Mouse (Mus musculus) layer of hippocampus, postnatal 25 days (tissue): ENCODE measurements around the gene 0610010K14Rik. TPM values are rescaled to one million over a fixed set of nuclear protein-coding genes. Genes with fewer than 3 reads are reported as not detected.

Experiments used
- DNase-seq, 2 experiments: peaks; one replicate each; pipeline ENCODE4 v3.0.0; 2022; ENCODE audit warnings: mixed read lengths in 2 of 2, low spot score in 1 of 2; ENCODE audit errors: extremely low spot score in 1 of 2
- total RNA-seq, 2 experiments: library from RNA; stranded (reverse); gene quantifications; 2 replicates each; pipeline ENCODE4 v1.2.3; 2021

The 0610010K14Rik gene
- total RNA-seq, 2 experiments from 2014 or later: 50.6 to 55.6 TPM

DNA sequence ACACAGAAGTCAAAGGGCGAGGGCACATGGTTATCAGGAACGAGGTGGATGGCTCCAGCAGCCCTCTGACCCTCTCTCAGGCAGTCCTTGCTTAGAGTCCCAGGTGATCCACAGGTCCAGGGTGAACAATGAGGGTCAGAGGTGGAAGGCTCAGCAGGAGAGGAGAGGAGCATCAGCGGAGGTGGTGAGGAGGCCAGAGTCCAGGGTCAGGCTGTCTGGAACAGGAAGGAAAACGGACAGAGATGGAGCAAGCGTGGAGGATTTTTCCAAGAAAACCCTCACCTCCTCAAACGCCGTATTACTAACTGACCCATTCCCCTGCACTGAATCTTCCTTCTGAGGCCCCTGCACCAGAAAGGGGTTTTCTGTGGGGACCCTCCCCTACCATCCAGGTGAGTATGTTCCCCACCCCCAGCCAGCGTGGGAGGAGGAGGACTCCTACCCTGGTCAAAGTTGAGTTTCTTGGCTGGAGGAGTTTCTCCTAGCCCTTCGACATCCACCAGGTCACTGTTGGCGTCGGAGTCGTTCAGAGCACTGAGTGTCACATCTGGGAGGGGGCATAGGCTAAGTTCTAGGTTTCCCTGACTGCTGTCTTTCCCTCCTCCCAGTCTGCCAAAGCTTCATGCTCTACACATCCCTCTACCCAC, 2.3 kb downstream of the 0610010K14Rik start:
- no peak for DNase-seq

DNA sequence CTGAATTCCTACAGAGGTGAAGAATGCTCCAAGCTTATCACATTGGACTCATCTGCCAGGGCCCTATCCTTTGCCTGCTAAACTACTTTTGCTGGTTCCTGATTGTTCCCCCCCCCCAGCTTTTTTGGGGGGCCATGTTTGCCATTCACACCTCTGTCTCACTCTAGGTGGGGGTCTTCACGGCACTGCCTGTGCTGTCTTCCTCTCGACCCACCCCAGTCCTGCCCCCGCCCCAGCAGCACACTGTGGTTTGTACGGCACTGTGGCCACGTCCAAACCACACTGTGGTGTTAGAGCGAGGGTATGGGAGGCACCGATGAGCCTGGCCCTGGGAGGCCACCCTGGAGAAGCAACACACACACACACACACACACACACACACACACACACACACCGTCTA, 3.2 kb downstream of the 0610010K14Rik start:
- no peak for DNase-seq

DNA sequence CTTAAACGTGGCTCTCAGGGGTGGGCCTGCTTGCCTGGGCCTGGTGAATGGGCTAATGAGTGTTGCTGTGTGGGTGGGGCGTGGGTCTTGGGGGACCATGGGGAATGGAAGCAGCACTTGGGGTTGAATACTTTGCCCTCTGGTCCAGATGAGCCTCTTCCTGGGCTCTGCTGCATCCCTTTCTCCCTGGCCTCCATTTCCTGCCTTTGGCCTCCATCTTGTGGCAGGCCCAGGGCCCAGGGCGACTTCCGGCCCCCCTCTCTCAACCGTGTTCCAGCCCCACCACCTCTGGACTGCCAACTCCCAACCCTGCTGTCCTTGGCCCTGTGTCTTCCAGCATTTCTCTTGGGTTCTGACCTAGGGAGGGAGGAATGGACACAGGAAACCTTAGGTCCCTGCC, 3.7 kb downstream of the 0610010K14Rik start:
- DNase-seq: no peak

DNA sequence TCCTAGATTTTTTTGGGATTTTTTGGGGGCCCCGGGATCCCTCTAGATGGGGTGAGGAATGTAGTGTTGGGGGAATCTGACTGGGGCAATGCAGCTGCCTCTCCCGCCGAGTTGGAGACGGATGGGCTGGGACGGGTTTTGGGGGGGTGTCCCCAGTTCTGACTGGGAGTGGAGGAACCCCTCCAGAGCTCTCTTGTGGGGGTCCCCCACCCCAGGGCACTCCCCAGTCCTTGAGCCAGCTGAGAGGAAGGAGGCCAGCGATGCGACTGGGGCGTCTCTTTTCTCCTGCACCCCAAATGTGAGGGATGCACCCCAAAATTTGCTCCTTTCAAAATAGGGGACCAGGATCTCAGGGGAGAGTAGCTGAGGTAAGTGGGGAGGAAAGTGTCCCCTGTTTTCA, 4.7 kb downstream of the 0610010K14Rik start:
- DNase-seq: no peak

DNA sequence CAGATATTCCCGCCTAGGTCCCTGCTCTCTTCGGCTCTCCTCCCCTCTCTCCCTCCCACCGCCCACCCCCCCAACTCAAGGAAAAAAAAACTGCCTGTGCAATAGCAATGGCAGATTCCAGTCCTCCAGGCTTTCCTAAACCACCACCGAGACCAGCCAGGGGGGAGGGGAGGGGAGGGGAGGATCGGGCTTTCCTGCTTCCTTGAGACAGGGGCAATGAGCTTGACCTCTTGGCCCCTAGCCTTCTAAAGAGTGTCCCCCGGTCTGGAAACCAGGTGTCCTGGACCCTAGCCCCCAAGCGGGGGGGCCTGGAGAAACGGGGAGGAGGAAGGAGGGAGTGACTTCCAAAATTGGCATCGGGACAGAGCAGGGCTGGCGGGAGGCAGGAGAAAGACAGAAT, 5.2 kb downstream of the 0610010K14Rik start:
- peak in 1 of 2 experiments; percentile 58 for DNase-seq

- DNase-seq: peak; percentile 68 to 89
Measured at GRCm38 (mm10) chr11:70230239-70230727, 7.4 kb downstream of the 0610010K14Rik start.

DNA sequence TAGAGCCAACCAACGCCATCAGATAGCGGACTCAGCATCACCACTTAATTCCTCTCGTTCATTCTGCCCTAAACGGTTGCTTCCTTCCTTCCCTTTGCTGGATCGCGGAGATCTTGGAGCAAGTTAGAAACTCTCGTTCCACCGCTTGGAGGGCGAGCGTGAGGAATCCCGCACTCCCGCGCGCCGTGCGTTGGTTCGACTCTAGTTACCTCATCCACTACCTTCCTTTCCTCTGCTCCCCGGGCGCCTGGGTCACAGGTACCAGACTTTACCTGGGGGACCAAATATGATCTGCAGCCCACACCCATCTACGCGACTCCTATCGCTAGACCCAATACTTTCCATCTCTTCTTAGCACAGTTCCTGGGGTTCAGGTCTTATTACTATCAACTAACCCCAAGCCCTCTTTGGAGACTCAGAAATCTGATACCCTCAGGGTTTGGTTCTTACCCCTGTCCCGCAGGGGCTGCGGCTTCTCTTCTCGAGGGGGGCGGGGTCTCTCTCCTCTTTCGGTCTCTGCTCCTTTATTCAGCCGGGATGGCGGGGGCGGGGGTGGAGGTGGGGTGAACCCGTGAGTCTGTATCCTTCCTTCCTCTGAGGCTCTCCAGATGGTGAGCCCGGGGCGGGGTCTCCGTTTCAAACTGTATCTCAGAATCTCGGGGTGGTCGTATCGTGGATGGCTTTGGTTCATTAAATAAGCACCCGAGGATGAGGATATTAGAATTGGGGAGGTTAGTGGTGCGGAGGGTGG, 8.3 kb downstream of the 0610010K14Rik start, which contains the start of gene Bcl6b:
Gene Bcl6b (minus strand): TSS at position 539 of the 751 bp plus-strand sequence.
- no peak for DNase-seq

- peak in 1 of 2 experiments; percentile 77 for DNase-seq
Measured at GRCm38 (mm10) chr11:70228828-70229227, 8.9 kb downstream of the 0610010K14Rik start.

- DNase-seq: no peak
Measured at GRCm38 (mm10) chr11:70227661-70228245, 10.0 kb downstream of the 0610010K14Rik start.

DNA sequence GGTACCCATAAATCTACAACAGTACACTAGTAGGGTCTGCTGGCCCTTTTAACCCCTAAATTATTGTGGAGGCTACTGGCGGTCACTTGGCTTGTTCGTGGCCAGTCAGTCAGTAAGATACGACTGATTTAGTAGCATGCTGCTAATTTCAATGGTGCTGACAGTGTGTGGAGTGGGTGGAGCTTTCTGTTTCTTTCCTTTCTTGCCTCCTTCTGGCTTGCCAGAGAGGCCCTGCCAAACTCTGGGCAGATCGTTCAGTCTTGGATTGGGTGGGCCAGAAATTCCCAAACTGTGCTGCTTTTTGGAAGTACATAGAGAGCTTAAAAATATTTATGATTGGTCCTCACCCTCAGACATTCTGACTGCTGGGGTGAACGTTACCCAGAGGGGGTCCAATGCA, 10.6 kb downstream of the 0610010K14Rik start:
- DNase-seq: no peak

- no peak for DNase-seq
Measured at GRCm38 (mm10) chr11:70226602-70226890, 11.2 kb downstream of the 0610010K14Rik start.

DNA sequence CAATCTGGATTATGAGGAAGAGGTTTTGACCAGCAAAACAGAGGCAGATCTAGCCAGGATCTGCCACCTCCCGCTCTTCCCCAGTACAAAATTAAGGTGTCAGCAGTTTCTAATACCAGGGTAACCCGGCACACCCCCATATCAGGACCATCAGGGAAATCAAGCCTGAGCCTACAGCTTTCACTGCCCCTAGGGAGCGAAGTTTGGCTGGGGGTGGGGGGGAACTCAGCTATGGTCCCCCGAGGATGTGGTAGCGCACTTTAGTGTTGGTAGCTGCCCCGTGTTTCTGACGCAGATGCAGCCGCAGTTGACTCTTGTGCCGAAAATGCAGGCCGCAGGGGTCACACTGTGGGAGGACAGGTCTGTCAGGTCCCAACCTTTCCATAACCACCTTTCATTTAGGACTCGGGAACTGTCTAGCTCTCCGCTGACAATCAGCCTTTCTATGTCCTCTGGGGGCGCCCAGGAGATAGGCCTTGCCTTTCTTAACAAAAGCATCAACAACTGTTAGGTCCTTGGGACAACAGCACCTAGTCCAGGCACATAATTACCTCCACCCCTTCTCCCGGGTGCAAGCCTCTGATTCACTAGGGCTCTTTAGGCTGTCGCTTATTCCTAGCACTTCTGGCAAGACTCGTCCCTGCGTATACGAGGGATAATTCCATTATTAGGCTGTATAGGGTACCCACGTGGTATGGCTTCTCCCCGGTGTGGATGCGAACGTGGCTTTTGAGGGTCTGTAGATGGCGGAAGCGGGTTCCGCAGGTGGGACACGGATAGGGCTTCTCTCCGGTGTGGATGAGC, 11.7 kb downstream of the 0610010K14Rik start:
- no peak for DNase-seq

DNA sequence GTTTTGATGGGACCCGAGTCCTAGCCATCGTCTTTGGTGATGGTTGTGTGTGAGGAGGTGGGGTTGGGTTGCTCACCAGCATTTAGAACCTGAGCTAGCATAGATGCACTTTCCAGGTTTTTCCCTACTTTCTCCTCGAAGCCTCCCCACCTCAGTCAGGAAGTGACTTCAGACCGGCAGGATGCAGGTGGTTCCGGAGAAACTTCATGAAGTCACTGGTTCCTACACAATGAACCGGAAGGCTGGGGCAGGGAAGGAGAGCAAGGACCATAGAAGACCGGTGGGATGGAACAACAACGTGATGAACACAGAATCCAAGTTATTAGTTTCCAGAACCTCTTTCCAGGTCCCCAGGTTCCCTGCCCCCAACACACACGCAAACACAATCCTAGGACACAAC, 14.0 kb downstream of the 0610010K14Rik start:
- no peak for DNase-seq

DNA sequence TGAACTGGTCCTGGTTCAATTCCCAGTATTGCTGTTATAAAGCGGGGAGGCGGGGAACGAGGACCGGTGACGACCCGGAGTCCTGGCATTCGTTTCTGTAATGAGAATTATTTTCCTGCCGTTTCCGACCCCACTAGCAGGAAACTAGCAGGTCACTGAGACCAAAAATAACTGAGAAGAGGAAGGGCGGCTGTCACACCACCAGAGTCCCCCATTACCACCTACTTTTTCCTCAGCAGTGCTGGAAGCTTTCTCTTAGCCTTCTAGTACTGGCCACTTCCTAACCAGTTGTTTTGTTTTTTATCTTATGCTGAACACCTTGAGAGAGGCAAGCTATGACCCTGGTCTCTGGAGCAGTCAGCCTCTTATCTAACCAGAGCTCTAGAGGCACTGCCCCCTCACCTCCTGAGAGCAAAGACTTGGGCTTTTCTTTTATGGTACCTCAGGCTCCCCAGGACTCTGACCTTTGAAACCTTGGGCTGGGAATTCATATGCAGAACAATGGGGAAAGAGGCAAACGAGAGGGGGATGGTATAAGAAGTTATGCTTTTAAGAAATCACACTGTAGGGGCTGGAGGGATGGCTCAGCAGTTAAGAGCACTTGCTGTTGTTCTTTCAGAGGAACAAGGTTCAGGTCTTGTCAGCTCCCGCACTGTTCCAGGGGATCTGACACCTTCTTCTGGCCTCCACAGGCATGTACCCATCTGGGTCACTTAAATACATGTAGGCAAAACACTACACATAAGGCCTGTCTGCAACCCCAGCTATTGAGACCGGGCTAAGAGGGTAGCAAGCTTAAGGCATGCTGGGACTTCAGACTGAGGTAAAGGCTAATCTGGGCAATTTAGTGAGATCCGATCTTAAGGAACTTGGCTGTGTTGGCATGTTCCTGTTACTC, 15.9 kb downstream of the 0610010K14Rik start:
- no peak for DNase-seq

DNA sequence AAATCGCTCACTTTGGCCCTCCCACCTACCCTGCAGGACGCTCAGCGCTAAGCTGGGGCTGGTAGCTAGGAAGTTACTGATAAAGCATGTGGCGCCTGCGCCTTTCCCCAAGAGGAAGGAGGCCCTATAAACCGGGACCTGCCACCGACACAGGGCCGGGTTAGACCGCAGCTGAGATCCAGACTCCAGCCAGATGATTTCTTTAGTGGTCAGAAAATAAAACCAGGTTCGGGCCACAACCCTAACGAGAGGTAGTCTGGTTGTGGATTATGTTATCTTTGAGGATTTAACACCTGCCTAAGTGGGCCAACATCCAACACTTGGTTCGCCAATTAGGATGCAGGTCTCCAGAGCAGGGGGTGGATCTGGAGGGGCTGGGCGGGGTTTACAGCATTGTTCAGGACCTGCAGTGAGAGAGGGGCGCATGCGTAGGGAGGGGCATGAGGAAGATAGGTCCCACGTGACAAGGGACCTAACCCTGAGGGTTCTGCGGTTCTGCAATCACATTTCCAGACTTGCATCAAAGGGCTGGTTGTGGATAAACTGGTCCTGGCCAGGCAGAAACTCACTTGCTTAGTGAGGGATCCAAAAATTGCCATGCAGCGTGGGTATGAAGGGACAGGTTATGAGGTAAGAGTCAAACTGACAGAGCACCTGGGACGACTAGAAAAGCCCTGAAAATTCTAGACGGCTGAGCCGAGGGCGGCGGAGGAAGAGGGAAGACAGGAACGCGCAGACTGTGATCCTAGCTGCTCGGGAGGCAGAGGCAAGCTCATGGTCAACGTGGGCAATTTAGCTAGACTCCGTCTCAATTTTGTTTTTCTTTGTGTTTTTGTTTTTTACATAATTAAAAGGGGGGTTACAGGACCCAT, 16.7 kb downstream of the 0610010K14Rik start, which contains the start of gene Slc16a13:
Gene Slc16a13 (minus strand): TSS at position 334 of the 872 bp plus-strand sequence.
- peak; percentile 85 to 86 for DNase-seq

DNA sequence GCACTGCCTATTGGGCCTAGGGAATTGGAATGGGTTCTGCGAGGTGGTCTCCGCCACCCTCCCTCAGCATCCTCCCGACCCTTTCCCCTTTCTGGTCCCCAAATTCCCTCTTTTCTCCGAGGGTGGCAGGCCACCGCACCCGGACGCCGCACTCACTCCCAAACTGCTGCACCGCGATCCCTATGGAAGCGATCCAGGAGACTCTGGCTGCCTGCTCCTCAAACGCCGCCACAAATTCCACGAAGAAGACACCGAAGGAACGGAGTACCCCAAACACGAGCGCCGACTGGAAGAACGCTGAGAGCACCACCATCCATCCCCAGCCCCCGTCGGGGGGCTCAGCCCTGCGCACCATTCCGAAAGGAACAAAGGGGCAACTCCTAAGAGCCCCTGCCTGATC, 17.4 kb downstream of the 0610010K14Rik start:
- peak in 1 of 2 experiments; percentile 33 for DNase-seq

- DNase-seq: no peak
Measured at GRCm38 (mm10) chr11:70219873-70220272, 17.8 kb downstream of the 0610010K14Rik start.

DNA sequence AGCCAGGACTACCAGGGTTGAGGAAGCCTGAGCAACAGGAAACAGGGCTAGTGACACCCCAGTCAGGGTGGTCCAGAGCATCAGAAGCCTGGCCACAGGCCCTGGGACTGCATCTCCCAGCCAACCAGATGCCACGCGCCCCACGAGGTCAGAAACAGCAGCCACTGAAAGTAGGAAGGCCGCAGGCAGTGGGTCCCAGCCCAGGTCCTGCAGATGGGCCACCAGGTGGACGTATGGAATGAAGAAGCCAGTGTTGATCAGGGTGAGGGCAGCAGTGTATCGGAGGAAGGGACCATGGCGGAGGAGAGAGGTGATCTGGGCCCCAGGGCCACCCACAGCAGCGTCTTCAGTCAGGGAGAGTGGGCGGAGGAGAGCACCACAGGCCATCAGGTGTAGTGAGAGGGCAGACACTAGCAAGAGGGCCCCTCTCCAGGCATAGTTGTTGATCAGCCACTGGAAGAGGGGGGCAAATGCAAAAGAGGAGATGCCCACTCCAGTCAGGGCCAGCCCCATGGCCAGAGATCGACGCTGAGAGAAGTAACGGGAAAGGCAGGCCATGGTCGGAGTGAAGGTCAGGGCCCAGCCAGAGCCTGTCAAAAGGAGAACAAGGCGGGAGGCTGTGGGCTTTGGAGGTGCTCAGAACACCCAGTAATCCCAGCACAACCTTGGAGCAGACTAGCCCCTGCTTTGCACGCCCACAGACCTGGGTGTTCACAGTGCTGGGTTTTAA, 18.8 kb downstream of the 0610010K14Rik start:
- DNase-seq: no peak
